Mouse (Mus musculus): ENCODE measurements around the gene Itpr2.

Itpr2 gene

GRCm38 (mm10) chr6:146351816-146352215, 150.2 kb downstream of the Itpr2 start:
- no peak for DNase-seq (ENCODE audit: low read depth, low spot score)

- no peak for DNase-seq (ENCODE audit: low read depth, low spot score)
These were observed 154.5 kb downstream of the Itpr2 start for GRCm38 (mm10) chr6:146347568-146347967.

GRCm38 (mm10) chr6:146346545-146347195, 155.4 kb downstream of the Itpr2 start:
- no peak for DNase-seq (ENCODE audit: low read depth, low spot score)

- peak; percentile 5 for DNase-seq (ENCODE audit: low read depth, low spot score)
These were observed 157.3 kb downstream of the Itpr2 start for GRCm38 (mm10) chr6:146344732-146345131.

GRCm38 (mm10) chr6:146343671-146344384, 158.2 kb downstream of the Itpr2 start:
- DNase-seq (ENCODE audit: low read depth, low spot score) = no peak

GRCm38 (mm10) chr6:146342995-146343394, 159.0 kb downstream of the Itpr2 start:
- DNase-seq (ENCODE audit: low read depth, low spot score) = no peak

GRCm38 (mm10) chr6:146341934-146342333, 160.1 kb downstream of the Itpr2 start:
- no peak for DNase-seq (ENCODE audit: low read depth, low spot score)

GRCm38 (mm10) chr6:146341413-146341812, 160.6 kb downstream of the Itpr2 start:
- DNase-seq (ENCODE audit: low read depth, low spot score) = no peak

GRCm38 (mm10) chr6:146340951-146341350, 161.1 kb downstream of the Itpr2 start:
- no peak for DNase-seq (ENCODE audit: low read depth, low spot score)

GRCm38 (mm10) chr6:146339779-146340178, 162.2 kb downstream of the Itpr2 start:
- DNase-seq (ENCODE audit: low read depth, low spot score) = peak; percentile 7

- no peak for DNase-seq (ENCODE audit: low read depth, low spot score)
These were observed 164.8 kb downstream of the Itpr2 start for GRCm38 (mm10) chr6:146337237-146337636.

GRCm38 (mm10) chr6:146335191-146335590, 166.8 kb downstream of the Itpr2 start:
- DNase-seq (ENCODE audit: low read depth, low spot score) = no peak

GRCm38 (mm10) chr6:146333506-146333905, 168.5 kb downstream of the Itpr2 start:
- DNase-seq (ENCODE audit: low read depth, low spot score) = no peak

GRCm38 (mm10) chr6:146331017-146331669, 170.9 kb downstream of the Itpr2 start:
- DNase-seq (ENCODE audit: low read depth, low spot score) = no peak

- no peak for DNase-seq (ENCODE audit: low read depth, low spot score)
These were observed 172.9 kb downstream of the Itpr2 start for GRCm38 (mm10) chr6:146329079-146329478.

- DNase-seq (ENCODE audit: low read depth, low spot score) = no peak
These were observed 175.4 kb downstream of the Itpr2 start for GRCm38 (mm10) chr6:146326631-146327030.

GRCm38 (mm10) chr6:146324541-146325204, 177.3 kb downstream of the Itpr2 start:
- DNase-seq (ENCODE audit: low read depth, low spot score) = no peak

- no peak for DNase-seq (ENCODE audit: low read depth, low spot score)
These were observed 179.5 kb downstream of the Itpr2 start for GRCm38 (mm10) chr6:146322555-146322954.

GRCm38 (mm10) chr6:146321951-146322350, 180.1 kb downstream of the Itpr2 start:
- no peak for DNase-seq (ENCODE audit: low read depth, low spot score)

- no peak for DNase-seq (ENCODE audit: low read depth, low spot score)
These were observed 185.6 kb downstream of the Itpr2 start for GRCm38 (mm10) chr6:146316415-146316814.

- no peak for DNase-seq (ENCODE audit: low read depth, low spot score)
These were observed 186.9 kb downstream of the Itpr2 start for GRCm38 (mm10) chr6:146315153-146315552.

- no peak for DNase-seq (ENCODE audit: low read depth, low spot score)
These were observed 187.7 kb downstream of the Itpr2 start for GRCm38 (mm10) chr6:146314304-146314703.
